Mouse (Mus musculus): ENCODE data around the gene Ccdc24.

Gene Ccdc24

DNA sequence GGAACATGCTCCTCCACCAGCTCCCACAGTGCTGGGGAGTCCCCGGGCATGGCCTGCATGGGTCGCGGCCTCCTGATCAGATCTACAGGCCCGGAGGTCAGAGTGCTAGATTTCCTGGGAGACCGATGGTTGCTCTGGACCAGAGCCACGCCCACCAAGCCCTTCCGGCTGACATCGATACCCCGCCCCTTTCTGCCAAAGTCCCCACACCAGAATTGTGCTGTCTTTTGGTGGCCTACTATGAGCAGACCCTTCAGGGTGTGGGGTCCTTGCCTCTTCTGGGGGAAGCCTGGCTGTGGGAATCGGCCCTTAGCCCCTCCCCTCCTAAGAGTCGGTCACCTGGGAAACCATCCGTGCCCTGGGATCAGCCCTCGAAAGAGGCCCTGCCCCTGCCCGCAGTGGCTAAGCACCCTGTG is at the start of gene Ccdc24:
Gene Ccdc24 (minus strand): TSS at position 87 of the 416 bp plus-strand sequence.
- no peak for DNase-seq (ENCODE audit: low spot score)

GRCm38 (mm10) chr4:117921358-117921757 is 49.0 kb upstream of the Ccdc24 start:
- DNase-seq (ENCODE audit: low spot score), result no peak

DNA sequence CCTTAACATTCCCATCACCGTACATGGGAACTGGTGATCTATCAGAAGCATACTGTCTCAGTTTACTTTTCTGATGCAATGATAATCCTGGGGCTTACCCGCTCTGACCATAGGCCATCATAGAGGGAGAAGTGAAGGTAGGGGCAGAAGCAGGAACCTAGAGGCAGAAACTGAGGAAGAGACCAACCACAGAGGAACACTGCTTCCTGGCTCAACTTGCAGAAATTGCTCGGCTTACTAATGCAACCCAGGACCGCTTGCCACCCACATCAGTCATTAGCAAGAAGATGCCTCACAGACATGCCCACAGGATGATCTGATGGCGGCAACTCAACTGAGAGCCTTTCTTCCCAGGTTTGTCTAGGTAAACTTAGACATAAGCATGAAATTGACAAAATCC is 46.4 kb upstream of the Ccdc24 start:
- no peak for DNase-seq (ENCODE audit: low spot score)

DNA sequence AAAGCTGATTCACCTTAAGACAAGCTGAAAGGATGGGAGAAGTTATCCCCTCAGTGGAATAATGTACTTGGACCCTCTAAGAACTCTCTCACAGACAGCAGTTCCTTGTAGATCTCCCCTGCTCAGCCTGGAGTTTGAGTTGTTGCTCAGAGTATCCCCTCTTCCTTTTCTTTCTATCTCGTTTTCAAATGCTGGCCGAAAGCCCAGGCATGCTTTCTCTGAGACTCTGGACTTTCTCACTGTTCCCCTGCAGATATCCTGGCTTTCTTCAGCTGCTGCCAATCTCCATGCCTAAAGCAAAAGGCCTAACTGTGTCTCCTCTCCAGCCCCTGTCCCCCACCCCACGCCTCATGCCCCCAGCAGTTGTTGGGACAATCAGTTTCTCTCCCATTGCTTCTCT is 45.9 kb upstream of the Ccdc24 start:
- DNase-seq (ENCODE audit: low spot score), result no peak

DNA sequence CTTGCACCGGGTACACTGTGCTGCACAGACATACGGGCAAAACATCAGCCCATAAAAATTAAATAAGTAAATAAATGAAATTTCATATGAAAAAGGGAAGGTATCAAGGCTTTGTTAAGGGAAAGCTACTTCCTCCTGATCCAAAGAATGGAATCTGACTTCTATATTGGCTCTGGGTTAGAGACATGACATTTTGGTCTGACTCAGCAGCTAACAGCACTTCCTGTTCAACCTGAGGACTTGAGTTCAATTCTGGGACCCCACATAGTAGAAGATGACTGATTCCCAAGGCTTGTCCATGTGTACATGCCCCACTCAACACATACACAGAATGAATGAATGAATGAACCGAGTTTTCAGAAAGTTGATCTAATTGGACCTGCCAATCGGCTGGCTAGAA is 45.5 kb upstream of the Ccdc24 start:
- DNase-seq (ENCODE audit: low spot score), result no peak

DNA sequence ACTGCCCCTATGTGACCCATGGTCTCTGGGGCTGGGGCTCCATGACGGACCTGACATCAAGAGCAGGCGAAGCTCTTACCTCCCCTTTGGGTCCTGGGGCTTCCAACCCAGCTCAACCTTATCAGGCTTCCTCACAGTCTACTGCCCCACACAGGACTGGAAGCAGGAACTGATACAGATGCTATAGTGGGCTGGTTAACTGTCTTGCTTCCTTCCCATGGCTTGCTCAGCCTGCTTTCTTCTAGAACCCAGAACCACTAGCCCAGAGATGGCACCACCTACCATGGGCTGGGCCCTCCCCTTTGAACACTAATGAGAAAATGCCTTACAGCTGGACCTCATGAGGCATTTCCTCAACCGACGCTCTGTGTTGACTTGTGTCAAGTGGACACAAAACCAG is 45.0 kb upstream of the Ccdc24 start:
- DNase-seq (ENCODE audit: low spot score), result no peak

- DNase-seq (ENCODE audit: low spot score), result no peak
Observed at GRCm38 (mm10) chr4:117916386-117916785, 44.0 kb upstream of the Ccdc24 start.

DNA sequence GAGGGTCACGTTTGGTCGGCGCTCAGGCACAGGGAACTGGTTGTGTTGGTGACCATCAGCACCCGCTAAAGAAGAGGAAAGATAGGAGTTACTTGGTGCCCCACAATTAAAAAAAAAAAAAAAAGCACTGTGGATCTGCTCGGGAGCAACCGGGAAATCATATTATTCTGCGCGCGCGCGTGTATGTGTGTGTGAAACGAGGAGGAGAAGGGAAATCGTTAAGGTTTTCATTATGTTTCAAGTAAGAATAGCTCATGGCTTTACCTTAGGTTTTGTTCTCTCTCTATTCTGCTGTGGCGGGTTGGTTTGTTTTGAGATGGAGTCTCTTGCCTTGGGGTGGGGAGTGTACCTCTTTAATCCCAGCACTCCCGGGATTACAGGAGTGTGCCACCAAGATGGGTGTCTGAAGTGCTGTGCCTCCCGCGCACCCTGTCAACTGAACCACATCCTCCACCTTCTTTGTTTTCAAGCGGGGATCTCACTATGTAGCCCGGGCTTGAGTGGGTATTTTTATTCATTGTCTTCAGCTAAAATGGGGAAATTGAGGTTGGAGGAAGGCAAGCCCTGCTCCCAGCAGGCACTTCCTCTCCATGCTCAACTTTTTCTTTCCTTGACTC is 43.2 kb upstream of the Ccdc24 start:
- DNase-seq (ENCODE audit: low spot score), result no peak

DNA sequence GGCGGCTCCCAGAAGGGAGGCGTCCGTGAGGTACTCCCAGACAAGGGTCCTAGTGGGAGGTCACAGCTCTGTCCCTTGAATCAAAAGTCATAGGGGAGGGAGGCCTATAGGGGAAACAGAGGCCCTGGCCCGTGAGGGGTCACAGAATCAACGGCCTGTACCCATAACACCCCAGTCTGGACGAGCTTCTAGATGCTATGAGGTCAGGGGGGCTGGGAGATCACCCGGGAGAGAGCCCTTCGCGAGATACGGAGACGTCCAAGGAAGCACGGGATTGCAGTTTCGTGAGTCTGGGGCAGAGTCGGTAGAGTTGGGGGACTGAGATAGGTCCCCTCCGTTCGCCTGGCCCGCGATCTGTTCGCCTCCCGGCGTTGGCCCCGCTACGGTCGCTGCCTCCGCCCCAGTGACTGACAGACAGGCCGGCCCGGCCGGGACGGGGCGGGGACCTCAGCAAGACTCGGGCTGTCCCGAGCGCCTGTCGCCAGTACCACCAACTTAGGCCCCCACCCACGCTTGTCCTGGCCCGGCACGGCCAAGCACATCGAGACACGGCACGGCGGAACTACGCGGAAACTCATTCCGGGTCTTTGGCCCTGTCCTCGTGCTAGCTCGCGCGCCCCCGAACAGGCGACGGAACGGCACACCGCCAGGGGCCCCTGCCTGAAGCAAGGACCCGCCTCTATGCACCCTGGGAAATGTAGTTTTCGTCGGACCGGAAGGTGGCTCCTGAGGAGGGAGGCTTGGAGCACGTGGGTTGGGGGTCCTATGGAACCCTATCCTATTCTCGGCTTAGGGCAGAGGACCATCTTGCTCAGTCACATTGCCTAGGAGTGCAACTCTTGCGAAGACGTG is 42.5 kb upstream of the Ccdc24 start, which contains the start of gene Ipo13:
Gene Ipo13 (minus strand): TSS at position 409 of the 852 bp plus-strand sequence.
- peak; percentile 94 for DNase-seq (ENCODE audit: low spot score)

GRCm38 (mm10) chr4:117914031-117914430 is 41.7 kb upstream of the Ccdc24 start:
- no peak for DNase-seq (ENCODE audit: low spot score)

DNA sequence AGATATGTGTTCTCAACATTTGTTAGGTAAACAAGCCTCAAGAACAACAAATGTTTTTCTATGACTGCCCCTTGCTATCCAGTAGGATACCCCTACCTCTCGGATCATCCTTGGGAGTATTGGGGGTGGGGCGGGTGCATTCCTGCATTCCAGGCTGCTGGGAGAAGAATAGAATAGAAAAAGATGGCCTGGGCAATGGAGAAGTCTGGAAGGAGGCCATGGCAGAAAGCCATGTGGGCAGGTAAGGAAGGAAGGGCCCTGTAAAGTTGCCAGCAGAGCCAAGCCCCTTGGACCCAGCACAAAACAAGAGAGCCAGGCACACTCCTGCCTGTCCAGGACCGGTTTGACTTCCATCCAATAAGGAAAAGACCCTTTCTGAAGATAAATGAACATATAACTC is 41.1 kb upstream of the Ccdc24 start:
- DNase-seq (ENCODE audit: low spot score), result no peak

DNA sequence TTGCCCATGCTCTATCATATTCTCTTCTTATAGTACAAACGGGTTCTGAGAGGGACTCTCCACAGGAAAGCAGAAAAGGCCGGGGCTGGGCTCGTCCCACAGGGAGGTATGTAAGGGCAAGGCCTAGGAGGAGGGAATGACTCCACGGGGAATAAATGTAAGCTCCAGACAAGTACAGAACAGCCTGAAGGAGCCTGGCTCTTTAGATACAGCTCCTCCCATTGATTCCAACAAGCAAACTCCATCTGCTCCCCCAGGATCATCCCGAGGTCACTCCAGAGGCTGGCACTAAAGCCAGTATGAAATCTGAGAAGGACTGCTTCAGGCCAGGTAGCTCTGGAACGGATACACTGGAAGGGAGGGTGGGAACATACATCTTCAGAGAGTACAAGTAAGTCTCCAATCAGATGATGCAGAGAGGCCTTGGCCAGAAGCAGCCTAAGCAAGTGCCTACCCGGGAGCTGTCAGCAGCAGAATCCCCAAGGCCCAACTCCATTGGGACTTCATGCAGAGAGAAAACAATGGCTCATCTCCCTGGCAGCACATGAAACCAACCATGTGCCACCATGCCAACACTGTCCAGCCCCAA is 40.4 kb upstream of the Ccdc24 start:
- DNase-seq (ENCODE audit: low spot score), result no peak

- no peak for DNase-seq (ENCODE audit: low spot score)
Observed at GRCm38 (mm10) chr4:117912131-117912561, 39.8 kb upstream of the Ccdc24 start.

GRCm38 (mm10) chr4:117908834-117909453 is 36.6 kb upstream of the Ccdc24 start:
- DNase-seq (ENCODE audit: low spot score), result no peak

GRCm38 (mm10) chr4:117906196-117906595 is 33.8 kb upstream of the Ccdc24 start:
- no peak for DNase-seq (ENCODE audit: low spot score)

DNA sequence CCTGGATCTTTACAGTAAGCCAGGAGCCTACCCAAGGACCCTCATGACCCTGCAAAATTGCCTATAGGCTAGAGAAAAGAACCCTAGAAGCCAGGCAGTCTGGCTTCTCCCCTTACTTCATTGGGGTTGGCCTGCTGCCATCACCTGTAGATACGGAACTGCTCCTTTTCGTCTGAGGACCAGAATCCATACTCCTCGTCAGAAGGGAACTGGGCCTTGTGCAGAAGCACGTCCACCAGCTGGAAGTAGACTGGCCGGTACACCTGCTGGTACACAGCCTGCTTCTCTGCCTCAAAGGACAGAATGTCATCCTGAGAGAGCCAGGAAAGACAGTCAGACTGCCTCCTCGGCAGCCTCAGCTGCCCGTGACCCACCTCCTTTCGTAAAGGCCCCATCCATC is 32.4 kb upstream of the Ccdc24 start:
- no peak for DNase-seq (ENCODE audit: low spot score)

- no peak for DNase-seq (ENCODE audit: low spot score)
Observed at GRCm38 (mm10) chr4:117904094-117904493, 31.7 kb upstream of the Ccdc24 start.

DNA sequence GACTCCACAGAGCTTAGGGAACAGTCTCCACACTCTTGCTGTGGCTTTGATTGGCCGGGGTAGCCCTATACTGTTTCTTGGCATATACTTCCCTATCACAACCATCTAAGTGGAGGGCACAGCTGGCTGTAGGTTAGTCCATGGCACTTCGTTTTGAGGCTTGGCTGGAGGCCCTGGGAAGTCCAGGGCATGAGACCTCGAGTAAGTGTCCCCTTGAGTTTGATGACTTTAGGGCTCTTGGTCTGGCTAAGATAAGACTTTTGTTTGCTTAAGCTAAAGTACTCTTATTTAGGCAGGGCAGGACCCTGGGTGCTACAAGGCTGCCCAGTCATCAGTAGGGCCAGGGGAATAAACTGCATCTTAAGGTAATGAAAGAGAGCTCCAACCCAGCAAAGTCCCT is 25.8 kb upstream of the Ccdc24 start:
- no peak for DNase-seq (ENCODE audit: low spot score)

GRCm38 (mm10) chr4:117896031-117896430 is 23.7 kb upstream of the Ccdc24 start:
- no peak for DNase-seq (ENCODE audit: low spot score)

- no peak for DNase-seq (ENCODE audit: low spot score)
Observed at GRCm38 (mm10) chr4:117895339-117895738, 23.0 kb upstream of the Ccdc24 start.

DNA sequence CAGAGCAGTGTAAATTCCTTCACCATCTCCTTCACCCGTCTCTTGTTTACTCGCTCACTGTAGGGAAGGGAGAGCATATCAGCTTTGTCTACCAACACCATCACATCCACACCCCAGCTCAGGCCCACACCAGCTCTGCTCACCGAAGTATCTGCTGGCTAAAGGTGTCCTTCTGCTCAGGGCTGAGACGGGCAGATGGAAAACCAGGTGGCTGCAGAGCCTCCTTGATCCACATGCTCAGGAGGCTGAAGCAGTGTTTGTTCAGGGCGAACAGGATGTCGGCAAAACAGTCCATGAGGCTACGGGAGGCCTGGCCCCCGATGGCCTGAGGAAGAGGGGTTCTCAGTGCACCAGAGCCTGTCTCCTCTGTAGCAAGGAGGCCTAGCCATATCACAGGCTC is 22.2 kb upstream of the Ccdc24 start:
- DNase-seq (ENCODE audit: low spot score), result no peak

- peak; percentile 60 for DNase-seq (ENCODE audit: low spot score)
Observed at GRCm38 (mm10) chr4:117893376-117893775, 21.0 kb upstream of the Ccdc24 start.

DNA sequence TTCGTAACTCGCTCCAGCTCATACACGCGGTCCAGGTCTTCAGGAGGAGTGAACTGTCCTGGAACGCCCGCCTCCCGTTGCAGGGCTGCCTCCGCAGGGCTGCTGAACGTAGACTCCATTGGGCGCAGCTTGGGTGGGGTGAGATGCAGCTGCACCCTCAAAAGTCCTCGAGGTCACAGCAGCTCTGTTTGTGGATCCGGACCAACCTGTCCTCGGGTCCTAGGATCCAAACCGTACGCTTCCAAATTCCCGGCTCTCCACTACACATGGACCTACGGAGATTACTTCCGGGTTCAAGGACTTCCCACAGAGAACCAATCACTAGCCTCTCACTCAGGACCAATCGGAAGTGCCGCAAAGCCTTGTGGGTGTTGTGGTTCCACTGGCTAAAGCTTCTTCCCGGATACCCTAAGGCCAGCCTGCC is 19.4 kb upstream of the Ccdc24 start, which contains the start of gene Dph2:
Gene Dph2 (minus strand): TSS at position 295 of the 424 bp plus-strand sequence.
- DNase-seq (ENCODE audit: low spot score), result peak; percentile 86
